Mouse (Mus musculus): Measurements from ENCODE around the gene Ppp1r13b.
A peak's percentile ranks its signal among the peaks of the same experiment; 100 is the strongest.
"Not testable (repeated sequence)": the region's sequence is repeated elsewhere in the genome, so short reads cannot be mapped to it uniquely, and the experiment has no call there.

The Ppp1r13b gene

DNA sequence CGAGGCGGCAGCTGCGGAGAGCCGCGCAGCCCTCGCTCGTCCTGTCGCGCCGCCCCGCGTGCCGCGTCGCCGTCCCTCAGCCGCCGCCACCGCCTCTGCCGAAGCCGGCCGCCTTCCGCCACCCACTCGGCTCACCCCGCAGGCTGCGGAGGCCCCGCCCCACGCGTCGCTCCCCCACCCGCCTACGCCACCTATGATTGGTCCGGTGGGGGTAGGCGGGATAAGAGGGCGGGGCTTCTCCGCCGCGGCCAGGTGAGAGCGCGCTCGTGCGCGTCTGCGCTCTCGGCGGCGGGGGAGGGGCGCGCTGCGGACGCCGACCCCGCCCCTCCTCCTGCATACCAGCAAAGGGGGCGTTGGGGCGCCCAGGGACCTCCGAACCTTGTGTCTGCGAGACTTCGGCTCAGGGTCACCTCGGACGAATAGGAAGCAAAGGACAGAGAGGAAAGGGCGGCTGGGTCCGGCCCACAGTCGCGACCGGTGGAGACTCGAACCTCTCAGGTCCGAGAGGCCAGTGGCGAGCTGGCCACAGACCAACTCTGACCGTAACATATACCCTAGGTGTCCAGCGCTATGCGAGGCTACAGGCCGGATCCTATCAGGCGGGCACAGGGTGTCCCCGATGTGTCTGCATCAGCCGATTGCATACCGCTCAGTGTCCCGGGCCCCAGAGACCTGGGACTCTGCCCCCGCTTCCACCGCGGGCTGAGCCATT is at the start of gene Ppp1r13b:
Ppp1r13b (minus strand) TSS at position 141 of the 712 bp plus-strand sequence.
- DNase-seq (ENCODE audit: low read depth, low spot score): peak; percentile 73

DNA sequence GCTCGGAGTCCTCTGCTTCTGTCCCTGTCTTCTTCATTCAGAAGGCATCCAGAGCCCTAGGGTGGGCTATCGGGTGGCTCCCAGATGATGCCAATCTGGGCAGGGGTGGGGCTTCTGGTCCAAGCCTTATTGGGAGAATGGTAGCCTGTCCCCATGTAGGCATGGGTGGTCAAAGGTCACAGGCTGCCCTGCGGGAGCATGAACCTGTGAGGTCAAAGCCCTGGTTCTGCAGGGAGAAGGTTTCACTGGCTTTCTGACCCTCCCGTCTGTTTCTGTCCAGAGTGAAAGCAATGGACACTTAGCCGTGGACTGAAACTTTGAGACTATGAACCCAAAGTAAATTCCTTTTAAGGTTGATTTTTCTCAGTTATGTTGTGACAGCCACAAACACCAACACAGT is 48.3 kb upstream of the Ppp1r13b start:
- no peak for DNase-seq (ENCODE audit: low read depth, low spot score)

DNA sequence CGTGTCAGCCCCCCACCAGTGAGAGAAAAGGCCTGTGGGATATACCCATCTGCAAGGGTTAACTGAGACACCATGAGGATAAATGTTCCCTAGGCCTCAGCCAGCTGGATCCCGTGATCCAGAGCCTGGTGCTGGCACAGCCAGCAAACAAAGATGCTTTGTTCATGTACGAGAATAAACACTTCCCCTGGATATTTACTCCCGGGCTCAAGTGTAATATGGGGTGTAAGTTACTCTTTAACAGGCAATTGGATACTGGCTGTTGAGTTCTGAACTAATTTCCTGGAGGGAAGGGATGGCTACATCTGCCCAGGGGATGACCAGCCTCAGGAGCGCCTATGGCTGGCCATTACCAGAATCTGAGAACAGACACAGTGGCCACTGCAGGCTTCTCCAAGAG is 43.8 kb upstream of the Ppp1r13b start:
- no peak for DNase-seq (ENCODE audit: low read depth, low spot score)

DNA sequence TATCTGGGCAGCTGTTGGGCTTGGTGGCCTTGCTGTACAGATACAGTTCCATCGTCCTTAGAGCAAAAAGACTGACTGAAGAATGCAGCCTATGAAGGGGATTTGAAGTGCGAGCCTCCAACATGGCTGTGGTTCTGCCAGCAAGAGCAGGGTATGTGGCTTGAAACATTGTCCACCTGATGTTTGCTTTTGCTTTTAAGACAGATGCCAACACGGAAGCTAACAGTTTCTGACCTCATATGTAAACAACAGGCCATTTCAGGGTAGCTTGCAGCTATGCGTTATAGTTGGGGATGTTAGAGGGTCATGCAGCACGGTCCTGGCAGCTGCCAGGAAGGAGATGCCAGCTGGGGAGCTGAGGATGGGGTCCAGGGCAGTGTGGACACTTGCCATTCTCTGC is 42.6 kb upstream of the Ppp1r13b start:
- DNase-seq (ENCODE audit: low read depth, low spot score): no peak

DNA sequence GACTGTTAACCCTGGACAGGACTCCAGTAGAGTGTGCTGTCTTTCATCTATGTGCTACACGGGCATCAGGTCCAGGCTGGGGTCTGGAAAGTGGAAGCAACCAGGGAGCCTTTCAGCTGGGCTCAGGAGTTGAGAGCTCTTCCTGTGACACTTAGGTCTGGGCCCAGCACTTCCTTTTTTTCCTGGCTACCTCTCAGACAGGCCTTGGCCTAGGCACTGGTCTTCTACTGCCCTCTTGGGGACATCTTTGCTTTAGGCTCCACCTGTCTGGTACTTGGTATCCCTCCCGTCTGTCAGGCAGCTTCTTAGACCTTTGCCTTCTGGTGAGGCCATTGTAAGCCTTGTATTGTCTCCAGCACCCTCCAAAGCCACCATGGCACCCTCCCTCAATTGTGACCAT is 38.8 kb upstream of the Ppp1r13b start:
- no peak for DNase-seq (ENCODE audit: low read depth, low spot score)

DNA sequence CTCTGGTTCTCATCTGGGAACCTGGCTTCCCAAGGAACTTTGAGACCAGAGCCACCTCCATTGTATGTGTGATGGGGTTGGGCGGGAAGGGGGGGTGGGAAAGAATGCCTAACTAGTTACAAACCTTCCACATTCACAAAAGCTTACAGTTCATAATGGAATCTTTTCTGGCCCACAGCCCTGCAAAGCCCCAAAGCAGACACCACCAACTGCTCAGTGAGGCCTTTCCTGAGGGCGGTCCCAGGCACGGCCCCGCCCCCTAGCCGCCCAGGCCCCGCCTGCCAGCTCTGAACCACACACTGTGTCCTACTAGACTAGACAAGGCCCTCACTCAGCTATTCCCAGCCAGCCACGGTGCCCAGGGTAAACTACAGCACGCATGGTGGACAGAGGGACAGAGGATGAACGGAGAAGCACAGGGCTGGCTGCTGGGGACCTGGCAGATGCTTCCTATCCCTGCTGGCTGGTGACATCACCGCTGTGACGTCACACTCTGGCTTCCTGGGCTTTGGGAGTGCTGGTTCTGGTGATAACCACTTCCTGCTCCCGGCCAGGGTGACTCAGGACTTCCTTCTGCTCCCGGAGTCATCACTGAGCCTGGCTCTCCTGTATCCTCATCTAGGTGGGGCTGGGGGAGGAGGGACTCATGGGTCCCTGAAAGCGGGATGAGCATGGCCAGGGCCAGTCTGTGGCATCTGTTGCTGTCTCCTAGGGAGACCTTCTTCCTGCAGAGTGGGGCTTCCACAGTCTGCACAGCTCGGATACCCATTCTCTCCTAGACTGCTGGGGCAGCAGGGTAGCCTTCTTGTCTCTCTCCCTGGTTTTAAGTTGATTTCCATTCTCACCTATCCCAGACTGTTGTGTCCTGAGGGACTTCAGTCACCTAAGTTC is 38.1 kb upstream of the Ppp1r13b start:
- not testable (repeated sequence) for DNase-seq (ENCODE audit: low read depth, low spot score)

DNA sequence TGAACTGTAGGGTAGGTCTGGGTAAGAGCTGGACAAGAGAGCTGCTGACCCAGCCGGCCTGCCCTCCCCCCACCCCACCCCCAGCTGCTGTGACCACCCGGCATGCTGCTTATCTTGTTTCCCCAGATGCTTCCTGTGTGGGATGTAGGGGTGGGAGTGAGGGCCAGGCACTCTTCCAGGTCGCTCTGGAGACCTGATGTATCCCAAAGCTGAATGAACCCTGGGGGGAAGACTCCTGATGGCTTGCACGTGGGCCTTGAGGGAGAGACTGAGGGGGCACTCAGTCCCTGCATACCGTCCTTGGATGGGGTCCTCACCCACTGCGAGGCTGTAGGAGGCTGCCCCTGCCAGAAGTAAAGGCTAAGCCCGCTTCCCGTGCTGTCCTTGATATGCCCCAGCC is 37.2 kb upstream of the Ppp1r13b start:
- DNase-seq (ENCODE audit: low read depth, low spot score): no peak

DNA sequence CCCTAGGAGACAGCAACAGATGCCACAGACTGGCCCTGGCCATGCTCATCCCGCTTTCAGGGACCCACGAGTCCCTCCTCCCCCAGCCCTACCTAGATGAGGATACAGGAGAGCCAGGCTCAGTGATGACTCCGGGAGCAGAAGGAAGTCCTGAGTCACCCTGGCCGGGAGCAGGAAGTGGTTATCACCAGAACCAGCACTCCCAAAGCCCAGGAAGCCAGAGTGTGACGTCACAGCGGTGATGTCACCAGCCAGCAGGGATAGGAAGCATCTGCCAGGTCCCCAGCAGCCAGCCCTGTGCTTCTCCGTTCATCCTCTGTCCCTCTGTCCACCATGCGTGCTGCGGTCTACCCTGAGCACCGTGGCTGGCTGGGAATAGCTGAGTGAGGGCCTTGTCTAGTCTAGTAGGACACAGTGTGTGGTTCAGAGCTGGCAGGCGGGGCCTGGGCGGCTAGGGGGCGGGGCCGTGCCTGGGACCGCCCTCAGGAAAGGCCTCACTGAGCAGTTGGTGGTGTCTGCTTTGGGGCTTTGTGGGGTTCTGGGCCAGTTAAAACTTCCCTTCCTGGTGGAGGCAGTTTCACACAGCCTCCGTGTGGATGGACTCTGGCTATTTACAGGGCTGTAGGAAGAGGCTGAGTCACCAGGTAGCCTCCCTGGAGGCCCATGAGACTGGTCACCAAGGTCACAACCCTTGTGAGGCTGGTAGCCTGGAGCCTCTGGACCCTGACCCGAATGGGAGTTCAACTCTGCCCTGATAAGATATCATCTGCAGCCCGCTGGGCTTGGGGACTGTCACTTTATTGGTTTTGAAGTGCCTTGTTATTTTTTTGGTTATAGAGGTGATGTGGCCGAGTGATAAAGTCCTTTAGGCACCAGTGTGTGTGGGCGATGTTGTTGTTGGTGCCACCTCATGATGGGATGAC is 36.4 kb upstream of the Ppp1r13b start:
- not testable (repeated sequence) for DNase-seq (ENCODE audit: low read depth, low spot score)

DNA sequence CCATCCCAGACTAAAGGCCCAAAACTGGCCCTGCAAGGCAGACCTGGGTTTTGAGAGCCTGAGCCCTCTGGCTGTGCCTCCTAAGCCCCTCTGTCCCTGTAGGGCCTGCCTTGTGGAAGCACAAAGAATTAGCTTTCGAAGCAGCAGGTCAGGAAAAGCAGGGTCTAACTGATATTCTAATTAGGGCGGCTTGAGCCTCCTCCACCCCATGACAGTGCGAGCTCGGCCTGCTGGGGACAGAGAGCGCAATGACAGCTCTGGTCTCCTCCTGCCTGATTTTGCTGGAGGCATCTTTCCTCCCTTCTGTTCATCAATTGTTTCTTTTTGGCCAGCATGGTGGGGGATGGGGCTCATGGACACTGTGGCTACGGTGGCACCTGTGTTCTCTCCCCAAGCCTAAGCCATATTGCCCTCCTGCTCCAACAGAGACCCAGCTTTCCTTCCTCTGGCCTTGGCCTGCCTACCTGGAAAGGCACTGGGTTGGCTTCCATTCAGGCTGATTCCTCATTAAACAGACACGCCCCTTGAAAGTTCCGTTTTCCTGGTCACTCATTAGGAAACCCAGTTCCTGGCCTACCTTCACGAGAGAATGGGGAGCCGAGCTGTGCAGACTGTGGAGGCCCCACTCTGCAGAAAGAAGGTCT is 35.6 kb upstream of the Ppp1r13b start:
- DNase-seq (ENCODE audit: low read depth, low spot score): no peak

DNA sequence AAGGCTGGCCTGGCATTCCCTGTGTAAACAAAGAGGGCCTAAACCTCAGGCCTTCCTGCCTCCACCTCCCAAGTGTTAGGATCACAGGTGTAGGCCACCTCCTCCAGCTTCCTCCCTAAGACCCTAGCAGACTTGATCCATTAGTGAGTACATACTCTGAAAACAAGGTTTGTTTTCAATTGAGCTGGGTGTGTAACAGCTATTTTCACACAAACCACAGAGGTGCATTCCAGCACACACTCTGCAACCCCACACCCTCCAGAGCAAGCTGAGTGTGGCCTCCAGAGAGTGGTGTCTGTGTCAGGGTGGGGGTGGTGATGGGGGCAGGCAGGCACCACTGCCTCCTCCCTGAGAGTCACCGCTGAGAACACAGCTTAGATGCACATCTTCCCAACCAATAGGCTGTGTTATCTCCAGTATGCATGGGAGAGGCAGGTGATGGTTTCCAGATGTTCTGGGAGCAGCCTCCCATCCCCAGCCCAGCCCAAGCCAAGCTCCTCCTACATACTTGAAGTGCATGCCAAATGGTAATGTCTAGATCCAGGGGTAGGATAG is 30.8 kb upstream of the Ppp1r13b start:
- DNase-seq (ENCODE audit: low read depth, low spot score): no peak

DNA sequence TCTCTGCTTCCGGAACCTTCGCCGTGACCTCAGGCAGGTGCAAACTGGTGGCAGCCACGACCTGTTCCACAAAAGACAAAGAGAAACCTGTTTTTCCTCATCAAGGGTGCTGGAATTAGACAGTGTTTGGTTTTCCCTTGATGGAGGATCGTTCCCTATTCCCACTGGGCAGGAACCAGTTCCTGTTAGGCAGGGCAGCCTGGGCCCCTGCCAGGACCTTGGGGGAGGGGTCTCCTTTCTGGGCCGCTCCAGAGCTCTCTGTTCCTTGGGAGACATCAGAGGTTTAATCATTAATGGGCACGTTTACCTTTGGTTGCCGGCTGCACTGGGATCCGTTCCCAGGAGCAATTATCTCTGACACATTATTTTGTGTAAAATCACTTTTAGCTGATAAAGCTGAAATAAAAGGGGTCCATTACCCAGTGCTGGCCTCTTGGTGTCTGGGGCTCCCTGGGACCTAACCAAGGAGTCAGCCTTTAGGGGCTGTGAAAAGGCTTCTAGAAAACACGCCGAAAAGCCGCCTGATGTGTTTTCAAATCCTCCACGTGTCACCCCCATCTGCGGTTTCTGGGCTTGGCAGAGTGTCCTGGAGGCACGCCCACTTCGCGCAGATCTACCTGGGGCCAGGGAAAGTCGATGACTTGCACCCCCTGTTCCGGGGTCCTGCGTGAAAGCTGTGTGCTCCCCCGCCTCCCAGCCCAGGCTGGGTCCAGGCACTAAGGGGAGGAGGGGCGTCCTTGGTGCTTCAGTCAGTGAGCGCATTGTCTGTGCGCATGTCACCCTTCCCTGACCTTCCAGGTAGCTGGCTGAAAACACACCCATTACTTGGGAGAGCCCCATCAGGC is 29.0 kb upstream of the Ppp1r13b start:
- DNase-seq (ENCODE audit: low read depth, low spot score): no peak

DNA sequence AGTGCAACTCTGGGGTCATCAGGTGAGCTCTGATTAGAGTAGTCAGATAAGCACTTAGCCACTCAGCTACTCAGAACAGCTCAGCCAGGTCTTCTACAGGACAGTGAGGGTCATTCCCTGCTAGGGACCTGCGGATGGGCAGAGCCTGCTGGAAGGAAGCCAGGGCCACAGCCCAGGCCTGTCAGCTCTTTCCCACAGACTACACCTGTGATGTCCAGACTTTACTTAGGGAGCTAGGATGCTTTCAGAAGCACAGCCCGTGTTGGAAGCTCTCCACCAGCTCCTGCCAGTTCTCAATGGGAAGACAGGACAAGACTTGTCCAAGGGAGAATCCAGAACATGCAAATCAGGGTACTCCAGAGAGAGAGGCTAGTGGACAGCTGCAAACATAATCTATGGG is 26.1 kb upstream of the Ppp1r13b start:
- no peak for DNase-seq (ENCODE audit: low read depth, low spot score)

DNA sequence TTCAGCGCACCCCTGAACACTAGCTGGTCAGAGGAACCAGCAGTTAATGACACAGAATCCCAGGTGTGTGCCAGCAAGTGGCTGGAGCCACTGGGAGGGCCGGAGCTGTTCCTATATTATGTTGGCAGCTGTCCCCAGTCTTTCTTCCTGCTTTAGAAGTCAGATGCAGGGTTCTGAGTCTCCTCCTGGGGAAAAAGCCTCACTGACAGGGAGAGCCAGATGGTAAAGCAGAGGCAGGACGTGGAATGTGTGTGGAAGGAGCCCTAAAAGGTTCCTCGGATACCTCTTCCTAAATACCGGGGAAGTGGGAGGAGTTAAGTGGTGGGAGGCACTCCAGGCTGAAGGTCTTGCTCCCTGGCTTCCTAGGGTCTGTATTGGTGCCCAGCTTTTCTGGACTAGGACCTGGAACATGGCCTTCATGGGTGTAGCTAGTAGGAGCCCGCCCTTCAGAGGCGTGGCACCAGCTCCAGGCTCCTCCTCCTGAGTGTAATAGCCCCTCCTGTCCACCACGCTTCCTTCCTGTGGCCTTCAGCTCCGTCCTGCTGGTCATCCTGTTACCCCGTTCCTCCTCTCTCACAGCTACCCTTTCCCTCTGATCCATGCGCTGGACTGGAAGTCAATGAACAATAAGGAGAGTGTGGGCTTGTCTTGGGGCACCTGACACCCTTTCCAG is 25.3 kb upstream of the Ppp1r13b start:
- no peak for DNase-seq (ENCODE audit: low read depth, low spot score)

DNA sequence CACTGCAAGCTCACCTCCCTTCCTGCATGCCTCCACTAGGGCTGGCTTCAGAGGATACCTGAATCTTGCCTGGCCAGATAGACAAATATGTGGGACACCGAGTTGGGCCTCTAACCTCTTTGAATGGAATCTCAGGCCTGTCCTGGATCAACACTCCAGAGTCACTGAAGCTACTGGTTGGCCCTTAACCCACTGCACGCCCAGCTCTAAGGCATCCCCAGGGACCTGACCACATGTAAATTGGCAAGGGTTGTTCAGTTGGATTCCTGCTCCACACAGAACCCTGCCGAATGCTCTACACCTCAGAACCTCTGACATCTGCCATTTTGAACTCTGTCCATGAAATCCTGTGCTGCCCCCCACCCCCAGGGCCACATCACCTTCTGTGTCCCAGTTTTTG is 24.6 kb upstream of the Ppp1r13b start:
- no peak for DNase-seq (ENCODE audit: low read depth, low spot score)

DNA sequence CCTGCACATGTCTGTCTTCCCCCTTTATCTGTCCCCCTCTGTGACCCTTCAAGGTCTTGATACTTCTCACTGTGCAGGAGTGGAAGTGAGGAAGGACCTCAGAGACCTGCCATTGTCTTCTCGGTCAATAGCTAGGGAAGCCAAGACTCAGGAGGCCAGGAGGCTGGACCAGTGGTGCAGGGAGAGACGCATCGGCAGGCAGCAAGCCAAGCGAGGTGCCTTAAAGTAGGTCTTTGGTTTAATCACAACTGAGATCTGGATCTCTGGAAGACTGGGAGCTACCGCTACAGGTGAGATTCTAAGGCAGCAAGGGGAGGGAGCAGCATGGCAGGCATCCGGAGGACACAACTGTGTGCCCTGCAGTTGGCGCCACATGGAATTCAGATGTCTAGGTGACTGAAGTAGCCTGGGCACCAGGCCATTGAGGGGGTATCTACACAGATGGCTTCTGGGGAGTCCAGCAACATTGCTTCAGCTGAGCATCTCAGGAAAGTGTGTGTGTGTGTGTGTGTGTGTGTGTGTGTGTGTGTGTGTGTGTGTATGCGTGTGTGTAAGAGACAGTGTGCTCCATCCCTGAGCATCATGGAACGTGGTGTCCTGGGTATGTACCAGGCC is 23.6 kb upstream of the Ppp1r13b start:
- no peak for DNase-seq (ENCODE audit: low read depth, low spot score)

DNA sequence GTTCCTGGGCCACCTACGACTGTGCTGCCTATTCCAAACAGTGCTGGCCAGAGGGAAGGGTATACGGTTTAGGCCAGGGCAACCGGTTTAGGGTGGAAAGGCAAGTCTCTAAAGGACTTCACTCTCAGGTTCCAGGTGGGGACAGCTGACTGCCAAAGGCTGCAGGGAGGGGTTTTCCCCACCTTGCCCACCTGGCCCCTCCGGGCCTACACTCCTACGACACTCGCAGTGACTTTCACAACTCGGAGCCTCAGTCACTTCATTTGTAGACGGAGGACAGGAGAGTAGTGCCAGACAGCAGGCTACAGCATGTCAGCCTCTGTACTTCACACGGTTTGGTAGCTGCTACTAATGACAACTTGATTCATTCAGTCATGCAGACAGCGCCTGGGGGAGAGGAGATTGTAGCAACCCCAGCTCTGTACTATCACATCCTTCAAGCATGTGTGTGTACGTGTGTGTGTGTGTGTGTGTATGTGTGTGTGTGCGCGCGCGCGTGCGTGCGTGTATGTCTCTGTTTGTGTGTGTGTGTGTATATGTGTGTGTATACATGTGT is 20.6 kb upstream of the Ppp1r13b start:
- no peak for DNase-seq (ENCODE audit: low read depth, low spot score)

DNA sequence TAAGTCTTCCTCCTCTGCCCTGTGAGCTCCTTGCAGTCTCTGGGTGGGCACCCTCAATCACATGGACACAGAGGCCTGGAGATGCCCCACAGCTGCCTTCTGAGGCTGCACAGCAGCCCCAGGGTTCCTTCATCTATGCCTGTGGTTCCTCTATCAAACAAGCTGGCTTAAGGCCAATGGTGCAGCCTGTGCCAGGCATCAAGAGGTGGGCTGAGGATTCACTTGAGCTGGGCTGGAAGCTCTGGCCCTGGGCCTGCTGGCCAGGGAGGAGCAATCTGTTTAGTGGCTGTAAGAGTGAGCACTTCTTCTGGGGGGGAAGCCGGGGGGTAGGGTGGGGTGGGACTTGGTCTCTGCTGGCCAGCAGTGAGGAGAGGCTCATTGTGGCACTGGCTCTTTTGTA is 19.4 kb upstream of the Ppp1r13b start:
- no peak for DNase-seq (ENCODE audit: low read depth, low spot score)

DNA sequence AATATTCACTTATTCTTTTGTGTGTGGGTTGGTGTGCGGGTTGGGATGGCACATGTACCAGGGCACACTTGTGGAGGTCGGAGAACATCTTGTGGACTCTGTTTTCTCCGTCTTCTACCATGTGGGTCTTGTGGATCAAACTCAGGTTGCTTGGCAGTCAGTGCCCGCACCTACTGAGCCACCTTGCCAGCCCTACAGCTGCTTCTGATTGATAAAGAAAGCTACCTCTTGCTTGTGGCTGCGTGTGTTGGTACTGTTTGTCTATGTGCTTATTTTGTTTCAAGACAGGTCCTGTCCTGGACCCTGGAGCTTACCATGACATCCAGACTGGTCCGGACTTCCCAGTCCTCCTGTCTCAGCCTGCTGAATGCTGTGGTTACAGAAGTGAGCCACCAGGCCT is 15.2 kb upstream of the Ppp1r13b start:
- no peak for DNase-seq (ENCODE audit: low read depth, low spot score)

DNA sequence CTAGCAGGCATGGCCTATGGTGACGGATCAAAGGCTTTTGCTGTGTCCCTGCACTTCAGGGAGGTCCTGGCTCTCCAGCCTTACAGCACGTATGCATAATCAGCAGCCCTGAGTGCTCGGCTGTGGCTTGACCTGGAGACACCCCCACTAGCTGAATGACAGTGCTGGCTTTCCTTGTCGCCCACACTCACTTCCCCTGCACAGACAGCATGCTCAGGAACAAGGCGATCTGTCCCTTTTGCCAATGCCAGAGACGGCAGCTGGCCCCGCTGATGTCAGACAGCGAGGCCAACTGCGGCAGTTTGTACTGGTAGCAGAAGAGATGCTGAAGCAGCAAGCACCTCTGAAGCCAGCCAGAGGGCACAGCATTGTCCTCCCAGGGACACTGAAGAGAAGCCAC is 12.1 kb upstream of the Ppp1r13b start:
- no peak for DNase-seq (ENCODE audit: low read depth, low spot score)
